Mouse (Mus musculus): ENCODE data around the gene Lonp1. TPM values are rescaled to one million over a fixed set of nuclear protein-coding genes. Genes with fewer than 3 reads are reported as not detected.

The Lonp1 gene
- total RNA-seq, 1 experiment from 2014 or later = 69.9 TPM

- ATAC-seq (replicated peaks; ENCODE audit: low read depth, poor library complexity, severe bottlenecking) = no peak
Observed at GRCm38 (mm10) chr17:56603186-56604069, 23.3 kb downstream of the Lonp1 start.

- no peak for ATAC-seq (replicated peaks; ENCODE audit: low read depth, poor library complexity, severe bottlenecking)
Observed at GRCm38 (mm10) chr17:56593527-56594271, 33.0 kb downstream of the Lonp1 start.

GRCm38 (mm10) chr17:56592553-56592952 lies 34.1 kb downstream of the Lonp1 start:
- ATAC-seq (replicated peaks; ENCODE audit: low read depth, poor library complexity, severe bottlenecking) = no peak

- ATAC-seq (replicated peaks; ENCODE audit: low read depth, poor library complexity, severe bottlenecking) = no peak
Observed at GRCm38 (mm10) chr17:56588921-56589320, 37.8 kb downstream of the Lonp1 start.

GRCm38 (mm10) chr17:56587773-56588172 lies 38.9 kb downstream of the Lonp1 start:
- no peak for ATAC-seq (replicated peaks; ENCODE audit: low read depth, poor library complexity, severe bottlenecking)

- peak; percentile 28 for ATAC-seq (replicated peaks; ENCODE audit: low read depth, poor library complexity, severe bottlenecking)
Observed at GRCm38 (mm10) chr17:56585171-56585821, 41.4 kb downstream of the Lonp1 start.

GRCm38 (mm10) chr17:56584257-56585130 lies 42.2 kb downstream of the Lonp1 start, which contains the start of the genes Safb2 and Safb:
Gene Safb2, minus strand, starts transcription at chr17:56584585.
Gene Safb, plus strand, starts transcription at chr17:56584825.
- ATAC-seq (replicated peaks; ENCODE audit: low read depth, poor library complexity, severe bottlenecking) = peak; percentile 76

GRCm38 (mm10) chr17:56583611-56584256 lies 43.0 kb downstream of the Lonp1 start:
- ATAC-seq (replicated peaks; ENCODE audit: low read depth, poor library complexity, severe bottlenecking) = peak; percentile 4

- ATAC-seq (replicated peaks; ENCODE audit: low read depth, poor library complexity, severe bottlenecking) = no peak
Observed at GRCm38 (mm10) chr17:56583071-56583470, 43.6 kb downstream of the Lonp1 start.

- no peak for ATAC-seq (replicated peaks; ENCODE audit: low read depth, poor library complexity, severe bottlenecking)
Observed at GRCm38 (mm10) chr17:56572939-56573338, 53.7 kb downstream of the Lonp1 start.

- no peak for ATAC-seq (replicated peaks; ENCODE audit: low read depth, poor library complexity, severe bottlenecking)
Observed at GRCm38 (mm10) chr17:56572154-56572553, 54.5 kb downstream of the Lonp1 start.

- no peak for ATAC-seq (replicated peaks; ENCODE audit: low read depth, poor library complexity, severe bottlenecking)
Observed at GRCm38 (mm10) chr17:56570287-56570686, 56.4 kb downstream of the Lonp1 start.

- no peak for ATAC-seq (replicated peaks; ENCODE audit: low read depth, poor library complexity, severe bottlenecking)
Observed at GRCm38 (mm10) chr17:56567370-56567769, 59.3 kb downstream of the Lonp1 start.

- no peak for ATAC-seq (replicated peaks; ENCODE audit: low read depth, poor library complexity, severe bottlenecking)
Observed at GRCm38 (mm10) chr17:56566918-56567317, 59.8 kb downstream of the Lonp1 start.

GRCm38 (mm10) chr17:56566293-56566692 lies 60.4 kb downstream of the Lonp1 start:
- ATAC-seq (replicated peaks; ENCODE audit: low read depth, poor library complexity, severe bottlenecking) = no peak

Data from common myeloid progenitor, adult 5-6 weeks (primary cell).